Mouse (Mus musculus) MN1 (cell line): ENCODE measurements around the gene Ptrh2.

Experiments
- DNase-seq: peaks from one replicate; pipeline ENCODE4 v3.0.0-alpha.2; 2016; ENCODE audit warnings: low spot score

The Ptrh2 gene

DNA sequence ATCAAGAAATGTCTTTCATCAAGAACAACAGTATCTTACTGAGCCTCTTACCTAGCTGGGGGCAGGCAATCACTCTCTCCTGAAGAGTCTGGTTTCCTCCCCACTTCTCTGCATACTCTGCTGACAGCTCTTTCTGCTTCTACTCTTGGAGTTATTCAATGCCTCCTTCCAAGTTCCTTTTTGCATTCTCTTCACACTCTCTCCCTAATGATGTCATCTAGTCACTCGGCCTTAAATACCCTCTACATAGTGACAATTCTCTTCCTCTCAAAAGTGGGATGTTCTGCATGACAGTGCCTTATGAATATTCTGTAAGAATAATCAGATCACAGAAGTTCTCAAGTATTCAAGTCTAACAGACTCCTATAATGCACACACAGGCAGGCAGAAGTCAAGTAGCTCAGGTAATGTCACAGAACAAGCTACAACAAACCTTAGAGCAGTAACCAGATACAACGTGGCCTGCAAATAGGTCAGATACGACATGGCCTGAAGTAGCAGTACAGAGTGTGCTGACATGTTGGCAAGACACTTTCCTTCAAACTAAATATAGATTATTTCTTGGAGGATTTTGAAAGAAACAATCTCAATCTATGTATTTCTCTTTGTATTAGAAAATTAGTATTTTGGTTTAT, 12.6 kb upstream of the Ptrh2 start:
- no peak for DNase-seq

DNA sequence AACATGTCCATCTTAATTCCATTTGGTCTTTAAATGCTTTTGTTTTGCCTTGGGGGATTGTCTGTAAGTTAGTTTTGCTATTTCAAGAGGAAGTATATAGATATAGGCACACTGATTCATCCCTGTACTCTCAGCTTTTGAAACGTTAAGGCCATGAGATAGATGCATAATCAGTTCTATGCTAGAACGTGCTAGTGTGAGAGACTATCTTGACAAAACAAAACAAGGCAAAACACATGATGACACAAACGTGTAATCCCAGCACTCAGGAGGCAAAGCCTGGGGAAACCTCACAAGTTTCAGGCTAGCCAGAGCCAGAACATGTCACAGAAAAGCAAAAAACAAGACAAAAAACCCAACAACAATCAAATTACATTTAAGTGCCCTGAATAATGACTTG, 11.0 kb upstream of the Ptrh2 start:
- DNase-seq: peak; percentile 28

DNA sequence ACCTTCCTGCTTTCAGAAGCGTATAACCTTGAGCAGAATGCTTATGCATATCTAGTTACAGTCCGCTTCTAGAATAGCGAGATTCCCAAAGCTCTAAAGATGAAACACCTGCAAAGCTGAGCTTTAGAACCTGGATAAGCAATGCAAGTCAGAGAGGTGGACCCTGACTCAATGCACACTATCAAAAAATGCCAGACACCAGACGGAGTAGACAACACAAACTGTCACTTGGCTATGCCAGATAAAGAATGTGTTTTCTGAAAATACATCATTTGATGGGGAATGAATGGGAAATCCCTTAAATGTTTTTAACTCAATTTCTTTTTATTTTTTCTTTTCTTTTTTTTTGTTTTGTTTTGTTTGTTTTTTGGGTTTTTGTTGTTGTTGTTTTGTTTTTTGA, 8.3 kb upstream of the Ptrh2 start:
- no peak for DNase-seq

DNA sequence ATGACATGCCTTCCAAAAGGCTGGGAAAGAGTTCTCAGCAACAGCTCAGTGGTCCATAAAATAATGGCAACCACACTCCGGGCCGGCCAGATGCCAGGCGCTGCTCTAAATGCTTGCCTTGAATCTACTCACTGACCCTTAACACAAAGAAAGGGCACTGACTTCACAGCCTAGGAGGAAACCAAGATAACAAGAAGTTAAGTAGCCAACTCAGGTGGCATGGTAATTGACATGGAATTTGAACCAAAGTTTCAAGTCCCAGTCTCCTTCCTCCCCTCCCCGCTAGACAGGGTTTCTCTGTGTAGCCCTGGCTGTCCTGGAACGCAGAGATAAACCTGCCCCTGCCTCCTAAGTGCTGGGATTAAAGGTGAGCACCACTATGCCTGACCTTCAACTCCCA, 4.8 kb upstream of the Ptrh2 start:
- no peak for DNase-seq

DNA sequence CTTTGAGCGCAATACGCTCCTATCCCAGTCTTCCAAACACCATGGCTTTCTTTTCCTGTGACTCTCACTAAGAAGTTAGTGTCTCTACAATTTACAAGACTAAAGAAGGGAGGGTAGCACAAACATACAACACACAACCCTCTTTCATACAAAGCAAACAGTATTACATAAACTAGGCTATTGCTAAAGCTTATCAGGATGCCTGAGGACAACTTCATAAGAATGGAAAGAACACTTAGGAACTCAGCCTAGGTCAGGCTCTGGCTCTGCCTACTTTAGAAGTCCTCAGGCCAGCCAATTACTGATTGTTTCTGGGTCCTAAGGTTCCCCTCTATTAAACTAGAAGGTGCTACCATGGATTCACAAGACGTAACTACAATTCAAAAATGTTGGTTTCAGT, 3.1 kb upstream of the Ptrh2 start:
- no peak for DNase-seq

DNA sequence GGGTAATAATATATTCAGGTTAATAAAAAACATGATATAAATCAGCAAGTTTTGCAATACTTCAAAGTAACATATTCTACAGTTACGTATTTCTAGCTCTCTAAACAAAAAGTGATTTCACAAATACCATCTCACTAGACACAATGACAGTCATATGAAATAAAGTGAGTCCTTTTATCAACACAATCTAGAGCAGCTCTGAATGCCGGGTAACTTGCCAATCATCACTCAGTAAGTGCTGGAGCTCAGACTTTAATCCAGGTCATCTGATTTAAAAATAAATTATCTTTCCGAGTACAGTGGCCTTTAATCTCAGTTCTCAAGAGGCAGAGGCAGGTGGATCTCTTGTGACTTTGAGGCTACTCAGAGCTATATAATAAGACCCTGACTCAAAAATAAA, 2.4 kb upstream of the Ptrh2 start:
- no peak for DNase-seq

DNA sequence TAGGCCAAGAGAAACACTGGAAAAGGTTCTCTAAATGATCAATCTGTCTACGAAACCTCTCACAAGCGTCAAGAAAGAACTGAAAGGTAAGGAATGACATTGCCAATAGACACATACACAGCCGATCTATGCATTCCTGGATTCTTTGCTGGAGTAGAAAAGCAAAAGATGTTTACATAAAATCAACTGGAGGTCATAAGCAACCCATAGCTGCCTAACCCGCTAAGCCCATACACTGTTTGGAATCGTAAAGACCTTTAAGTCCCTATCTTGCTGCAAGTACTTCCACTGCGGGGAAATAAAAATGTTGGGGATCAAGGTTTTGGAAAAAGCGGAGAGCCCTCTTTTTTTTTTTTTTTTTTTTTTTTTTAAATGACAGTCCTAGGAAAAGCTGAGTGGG, 924 bp upstream of the Ptrh2 start:
- no peak for DNase-seq

DNA sequence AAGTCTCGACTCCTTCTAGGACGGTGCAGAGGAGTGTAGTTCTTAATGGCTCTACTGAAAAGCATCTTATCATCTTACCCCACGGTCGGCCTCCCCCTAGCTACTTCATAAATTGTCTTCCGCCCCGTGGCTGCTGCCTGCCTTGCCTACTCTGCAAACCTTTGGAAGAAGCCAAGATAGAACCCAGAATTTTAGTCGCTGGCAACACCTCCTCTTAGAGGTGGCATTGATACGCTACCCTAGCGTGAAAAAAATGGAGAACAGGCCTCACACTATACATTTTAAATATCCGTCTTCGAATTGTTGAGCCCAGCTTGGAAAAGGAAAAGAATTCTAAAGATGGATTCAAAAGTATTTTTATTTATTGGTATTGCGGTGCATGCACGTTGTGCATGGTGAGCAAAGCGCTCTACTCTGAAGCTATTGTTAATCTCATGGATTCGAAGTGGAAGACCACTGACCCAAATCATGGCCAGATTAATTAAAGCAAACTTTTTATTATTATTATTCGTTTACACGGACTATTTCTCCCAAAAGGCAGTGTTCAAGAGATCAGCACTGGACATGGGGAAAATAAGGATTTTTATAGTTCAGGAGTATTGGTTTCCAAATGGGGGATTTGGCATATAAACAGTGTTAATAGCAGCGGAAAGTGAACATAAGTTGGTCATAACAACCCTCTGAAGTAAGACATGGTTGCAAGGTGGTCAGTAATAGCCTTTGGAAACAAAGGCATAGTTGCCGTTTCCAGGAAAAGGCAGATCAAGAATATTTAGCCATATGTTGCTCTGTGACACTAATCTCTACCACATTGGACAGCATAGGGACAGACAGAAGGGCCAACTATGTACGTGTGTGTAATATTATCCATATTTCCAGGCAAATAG, 584 bp downstream of the Ptrh2 start:
- DNase-seq: no peak

DNA sequence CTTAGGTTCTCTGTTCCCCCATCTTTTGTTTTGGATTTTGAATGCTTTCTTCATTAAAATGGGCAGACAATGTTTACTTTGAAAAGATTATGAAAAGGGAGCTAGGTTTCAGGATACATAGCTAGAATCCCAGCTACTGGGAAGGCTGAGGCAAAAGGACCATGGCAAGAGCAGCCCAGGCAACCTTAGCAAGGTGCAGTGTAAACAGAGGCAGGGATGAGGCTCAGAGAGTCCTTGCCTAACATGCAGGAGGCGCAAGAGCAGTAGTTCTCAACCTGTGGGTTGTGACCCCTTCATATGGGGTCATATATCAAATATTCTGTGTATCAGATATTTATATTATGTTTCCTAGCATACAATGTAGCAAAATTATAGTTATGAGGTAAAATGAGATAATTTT, 1.6 kb downstream of the Ptrh2 start:
- no peak for DNase-seq

DNA sequence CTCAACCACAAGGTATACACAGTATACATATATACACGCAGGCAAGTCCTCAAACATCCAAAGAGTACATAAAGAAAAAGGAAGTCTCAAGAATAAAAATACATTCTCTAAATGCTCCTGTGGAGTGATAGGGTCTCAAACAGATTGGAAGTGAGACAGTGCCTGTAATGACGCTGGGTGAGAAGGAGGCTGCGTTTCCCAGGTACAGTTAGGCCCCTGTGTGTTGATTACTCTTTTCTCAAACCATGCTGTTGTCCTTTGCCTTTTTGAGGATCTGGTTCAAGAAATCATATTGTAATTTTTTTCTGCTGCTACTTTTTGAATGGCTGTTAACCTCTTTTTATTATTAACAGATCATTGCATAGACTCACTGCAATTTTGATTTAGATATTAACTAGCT, 6.6 kb downstream of the Ptrh2 start:
- DNase-seq: no peak

DNA sequence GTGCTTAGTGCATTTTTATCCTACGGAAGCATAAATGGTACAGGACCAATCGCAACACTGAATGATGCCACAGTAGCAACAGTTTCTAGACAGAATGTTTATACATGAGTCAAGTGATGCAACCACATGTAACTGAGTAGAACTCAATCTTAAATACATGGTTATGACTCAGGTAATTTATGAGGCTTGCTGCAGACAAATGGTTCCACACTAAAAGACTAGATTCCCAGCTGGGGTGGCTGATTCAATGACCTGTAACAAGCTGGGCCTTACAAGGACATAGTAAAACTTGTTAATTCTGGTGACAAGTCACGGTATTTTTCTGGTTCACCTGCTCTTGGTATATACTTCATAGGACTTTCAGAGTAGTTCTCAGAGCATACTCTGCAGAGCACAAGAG, 7.7 kb downstream of the Ptrh2 start:
- peak; percentile 87 for DNase-seq

DNA sequence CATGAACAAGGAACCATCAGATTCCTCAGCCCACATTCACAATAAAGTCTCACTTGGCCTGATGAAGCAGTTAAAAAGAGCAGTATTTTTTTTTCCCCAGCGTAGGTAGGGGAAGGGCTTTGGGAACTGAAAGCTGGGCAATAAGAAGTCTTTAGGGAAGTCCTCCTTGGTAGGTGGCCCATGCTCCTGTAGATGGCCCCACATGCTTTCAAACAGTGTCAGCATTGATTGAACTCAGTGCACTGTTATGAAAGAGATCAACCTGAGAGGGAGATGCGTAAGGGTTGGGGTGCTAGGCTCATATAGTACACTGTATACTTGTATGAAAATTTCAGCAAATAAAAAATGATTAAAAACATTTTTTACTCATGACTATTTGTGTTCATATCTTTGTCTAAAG, 8.2 kb downstream of the Ptrh2 start:
- no peak for DNase-seq

DNA sequence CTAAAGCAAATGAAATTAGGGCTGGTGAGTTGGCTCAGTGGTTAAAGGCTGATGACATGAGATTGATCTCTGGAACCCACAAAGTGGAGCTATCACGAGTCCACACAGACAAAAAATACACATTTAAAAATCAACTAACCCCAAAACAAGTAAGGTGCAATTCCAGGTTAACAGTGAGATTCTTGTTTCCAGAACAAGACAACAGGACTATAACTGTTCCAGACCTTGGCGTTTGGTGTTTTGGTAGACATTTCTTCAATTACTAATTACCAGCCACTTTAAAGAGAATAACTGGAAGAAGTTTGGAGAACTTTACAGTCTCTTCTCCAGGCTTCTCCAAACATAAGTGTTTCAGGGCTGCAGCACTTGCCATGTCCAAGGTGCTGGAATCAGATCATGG, 8.8 kb downstream of the Ptrh2 start:
- DNase-seq: no peak

DNA sequence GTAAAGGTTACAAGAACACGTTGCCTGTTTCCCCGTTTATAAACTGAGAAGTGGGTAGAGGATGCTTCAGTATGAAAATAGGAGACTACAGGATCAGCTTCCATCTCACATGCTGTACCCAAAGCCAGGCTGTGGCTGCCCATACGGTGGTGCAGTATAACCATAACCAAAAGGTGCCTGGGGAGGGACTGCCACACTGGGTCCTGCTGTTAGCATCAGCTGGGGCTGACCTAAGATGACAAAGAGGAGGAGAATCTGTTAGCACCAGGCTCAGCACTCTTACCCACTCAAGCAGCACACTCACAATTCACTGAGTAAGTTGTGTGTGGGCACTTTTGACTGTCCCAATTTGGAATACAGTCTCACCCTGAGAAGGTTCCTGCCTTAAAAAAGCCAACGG, 11.7 kb downstream of the Ptrh2 start:
- no peak for DNase-seq

DNA sequence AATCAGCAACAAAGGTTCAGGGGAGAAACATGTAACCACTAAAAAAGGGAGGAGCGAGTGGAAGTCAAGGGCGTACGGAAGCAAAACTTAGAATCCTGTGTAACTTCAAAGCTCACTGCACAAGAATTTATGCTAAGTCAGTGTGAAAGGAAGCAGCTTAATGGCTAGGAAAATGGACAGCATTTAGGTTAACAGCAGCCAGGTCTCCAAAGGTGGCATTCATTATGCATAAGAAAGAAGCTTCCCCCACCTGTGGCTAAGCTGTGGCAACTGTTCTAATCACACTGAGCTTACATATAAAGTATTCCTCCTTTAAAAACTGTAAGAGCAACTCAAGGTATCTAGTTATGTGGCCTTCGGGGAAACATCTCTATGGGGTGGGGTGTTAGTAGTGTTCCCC, 17.4 kb downstream of the Ptrh2 start:
- no peak for DNase-seq

DNA sequence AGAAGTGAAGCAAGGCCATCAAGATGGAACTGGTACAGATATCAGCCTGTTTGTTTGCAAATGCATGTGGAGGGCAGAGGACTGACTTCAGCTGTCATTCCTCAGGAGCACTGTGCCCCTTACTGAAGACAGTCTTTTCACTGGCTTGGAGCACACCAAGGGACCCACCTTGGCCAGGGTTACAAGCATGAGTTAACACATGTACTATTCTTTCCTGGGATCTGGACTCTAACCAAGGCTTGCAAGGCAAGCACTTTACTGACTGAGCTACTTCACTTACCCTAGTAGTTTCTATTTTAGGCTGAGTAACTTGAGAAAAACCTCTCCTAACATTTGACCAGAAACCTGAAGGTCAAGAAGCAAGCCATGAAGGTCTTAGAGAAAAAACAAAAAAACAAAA, 30.8 kb downstream of the Ptrh2 start:
- DNase-seq: no peak

DNA sequence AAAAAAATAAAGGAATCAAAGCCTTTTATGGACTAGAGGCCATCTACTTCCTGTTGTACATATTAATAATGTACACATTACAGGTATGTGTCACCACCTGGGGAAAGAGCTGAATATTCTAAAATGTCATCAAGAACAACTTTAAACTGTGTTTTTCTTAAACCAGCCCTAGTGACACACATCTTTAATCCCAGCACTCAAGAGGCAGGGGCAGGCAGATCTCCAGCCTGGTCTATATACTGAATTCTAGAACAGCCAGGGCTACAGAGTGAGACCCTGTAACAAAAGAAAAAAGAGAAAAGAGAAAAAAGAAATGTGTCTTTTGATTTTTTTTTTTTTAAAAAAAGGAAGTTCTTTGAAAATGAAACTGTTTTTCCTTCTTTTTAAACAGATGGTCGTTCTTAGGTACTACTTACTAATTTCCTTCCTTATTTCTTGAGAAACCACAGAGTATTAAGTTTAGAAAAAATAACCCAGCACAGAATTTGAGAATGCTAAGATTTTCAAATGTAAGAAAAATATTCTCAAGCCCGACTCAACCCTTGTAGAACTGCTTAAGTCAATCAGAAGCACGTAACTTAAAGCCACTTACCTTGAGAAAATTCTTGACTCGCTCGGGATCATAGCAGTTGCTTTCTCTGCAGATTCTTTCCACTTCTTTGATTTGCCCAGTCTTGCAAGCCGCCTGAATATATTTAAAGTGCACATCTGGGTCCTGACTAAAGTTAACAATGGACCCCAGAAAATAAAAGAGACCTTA, 33.7 kb downstream of the Ptrh2 start:
- DNase-seq: no peak

DNA sequence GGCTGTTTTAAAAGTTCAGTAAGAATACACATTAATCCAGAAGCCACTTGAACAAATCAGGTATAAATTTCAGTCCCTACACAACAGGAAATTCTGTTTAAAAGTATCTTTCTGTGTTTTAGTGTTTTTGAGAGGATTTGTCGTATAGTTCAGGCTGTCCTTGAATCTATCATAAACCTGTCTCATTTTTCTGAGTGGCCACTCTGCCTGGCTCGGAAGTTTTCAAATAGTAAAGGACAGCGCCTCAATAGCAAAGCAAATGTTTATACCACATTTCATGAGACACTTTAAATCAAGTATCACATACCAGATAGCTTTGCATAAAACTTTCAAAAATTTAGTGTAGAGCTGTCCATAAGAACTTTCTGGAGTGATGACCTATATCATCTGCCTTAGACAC, 34.6 kb downstream of the Ptrh2 start:
- no peak for DNase-seq

DNA sequence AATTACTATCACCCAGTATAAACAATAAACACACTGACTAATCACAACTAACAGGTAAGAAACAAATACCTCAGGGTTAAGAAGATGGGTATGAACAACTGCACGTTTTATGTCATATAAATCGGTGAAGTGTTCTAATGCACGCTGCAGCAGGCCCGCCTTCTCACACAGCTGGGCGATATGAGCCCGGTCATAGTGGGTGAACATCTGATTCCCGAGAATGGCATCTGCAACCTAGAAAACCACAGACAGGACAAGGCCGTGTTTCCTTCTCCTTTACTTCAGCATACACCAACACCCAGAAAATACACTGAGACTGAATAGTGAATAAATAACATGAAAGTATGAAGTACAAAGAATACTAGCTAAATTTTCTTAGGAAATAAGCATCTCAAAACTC, 35.6 kb downstream of the Ptrh2 start:
- no peak for DNase-seq

DNA sequence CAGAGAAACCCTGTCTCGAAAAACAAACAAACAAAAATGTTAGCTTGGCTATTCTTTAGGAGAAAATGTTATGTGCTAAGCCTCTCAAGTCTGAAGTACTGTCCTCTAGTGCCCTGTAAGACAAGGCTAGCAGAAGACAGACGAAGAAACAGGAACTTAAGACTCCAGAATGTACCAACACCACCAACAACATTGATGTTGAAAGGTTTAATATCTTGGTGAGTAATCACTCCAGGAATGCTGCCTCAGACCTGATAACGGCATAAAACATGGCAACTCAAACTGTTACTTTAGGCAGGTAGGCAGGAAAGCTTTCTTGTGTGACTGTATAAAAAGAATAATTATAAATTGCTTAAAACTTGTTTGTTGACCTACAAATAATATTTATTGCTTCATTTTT, 40.2 kb downstream of the Ptrh2 start:
- no peak for DNase-seq

DNA sequence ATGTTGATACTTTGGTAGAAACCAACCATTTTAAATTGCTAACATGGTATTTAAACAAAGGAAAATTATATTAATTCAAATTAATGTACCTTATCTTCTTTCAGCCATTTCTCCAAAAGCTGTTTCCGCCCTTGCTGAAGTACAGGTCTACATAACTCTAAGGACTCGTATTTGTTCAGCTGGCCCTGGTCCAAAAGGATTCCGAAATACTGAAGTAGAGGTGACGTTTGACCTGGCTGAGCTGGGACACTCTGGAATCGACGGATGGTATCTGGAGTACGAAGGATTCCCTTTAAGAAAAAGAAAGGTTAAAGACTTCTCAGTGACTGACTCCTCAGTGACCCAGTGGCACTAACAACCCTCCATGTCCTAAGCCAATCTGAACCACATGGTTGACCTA, 41.2 kb downstream of the Ptrh2 start:
- no peak for DNase-seq

DNA sequence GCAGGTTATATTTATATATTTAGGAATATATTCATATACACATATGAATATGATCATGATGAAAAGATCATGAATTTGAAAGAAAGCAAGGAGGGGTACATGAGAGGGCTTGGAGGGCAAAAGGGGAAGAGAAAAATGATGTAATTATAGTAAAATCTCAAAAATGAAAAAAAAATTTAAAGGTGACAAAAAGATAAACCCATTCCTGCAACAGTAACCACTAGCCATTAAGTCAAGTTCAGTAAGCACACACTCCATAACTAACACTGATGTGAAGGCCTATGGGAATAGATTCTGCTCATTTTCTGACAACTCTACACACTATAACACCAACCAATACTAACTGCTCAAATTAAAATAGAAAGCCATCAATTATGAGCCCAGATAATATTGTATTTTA, 41.8 kb downstream of the Ptrh2 start:
- no peak for DNase-seq

DNA sequence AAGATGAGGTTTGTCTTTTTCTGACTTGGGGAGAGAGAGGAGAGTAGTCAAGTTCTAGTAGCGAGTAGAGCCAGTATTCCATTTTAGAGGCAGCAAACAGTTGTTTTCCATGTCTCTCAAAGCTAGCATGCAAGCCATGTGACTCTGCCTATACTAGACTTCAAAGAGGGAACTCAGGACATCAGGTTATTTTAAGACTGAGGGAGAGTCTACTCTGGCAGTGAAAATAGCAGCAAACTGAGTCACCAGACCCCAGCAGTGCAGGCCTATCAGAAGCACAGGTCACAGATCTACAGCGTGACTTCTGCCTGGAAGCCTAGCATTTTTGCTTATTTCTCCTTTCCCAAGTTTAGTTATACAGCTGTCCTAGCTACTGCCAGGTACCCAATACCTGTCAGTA, 47.7 kb downstream of the Ptrh2 start:
- no peak for DNase-seq
